Mouse (Mus musculus): Measurements from ENCODE around the gene Snx7.

The Snx7 gene

GRCm38 (mm10) chr3:117868637-117869323 lies at the start of gene Snx7:
TSS of gene Snx7 (minus strand) at chr3:117868936.
- peak; percentile 92 for DNase-seq

- no peak for DNase-seq
These were observed 46.7 kb upstream of the Snx7 start for GRCm38 (mm10) chr3:117915420-117915819.

DNA sequence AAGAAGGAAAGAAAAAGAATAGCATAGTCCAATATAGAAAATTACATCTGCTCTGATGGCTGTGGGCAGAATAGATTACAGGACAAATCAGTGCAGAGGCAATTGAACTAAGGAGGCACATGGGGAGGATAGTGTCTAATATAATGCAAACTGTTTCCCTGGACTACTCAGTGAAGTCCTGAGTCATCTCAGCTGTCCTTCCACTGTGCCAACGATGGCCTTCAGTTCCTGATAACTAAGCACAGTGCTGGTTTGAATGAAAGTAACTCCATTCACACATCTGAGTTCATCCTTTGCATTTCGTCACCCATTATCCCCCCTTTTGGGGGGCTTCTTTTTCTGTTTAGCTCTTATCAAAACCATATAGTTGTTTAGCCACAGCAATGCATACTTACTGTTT lies 25.0 kb upstream of the Snx7 start:
- no peak for DNase-seq

GRCm38 (mm10) chr3:117875450-117875849 lies 6.7 kb upstream of the Snx7 start:
- no peak for DNase-seq

DNA sequence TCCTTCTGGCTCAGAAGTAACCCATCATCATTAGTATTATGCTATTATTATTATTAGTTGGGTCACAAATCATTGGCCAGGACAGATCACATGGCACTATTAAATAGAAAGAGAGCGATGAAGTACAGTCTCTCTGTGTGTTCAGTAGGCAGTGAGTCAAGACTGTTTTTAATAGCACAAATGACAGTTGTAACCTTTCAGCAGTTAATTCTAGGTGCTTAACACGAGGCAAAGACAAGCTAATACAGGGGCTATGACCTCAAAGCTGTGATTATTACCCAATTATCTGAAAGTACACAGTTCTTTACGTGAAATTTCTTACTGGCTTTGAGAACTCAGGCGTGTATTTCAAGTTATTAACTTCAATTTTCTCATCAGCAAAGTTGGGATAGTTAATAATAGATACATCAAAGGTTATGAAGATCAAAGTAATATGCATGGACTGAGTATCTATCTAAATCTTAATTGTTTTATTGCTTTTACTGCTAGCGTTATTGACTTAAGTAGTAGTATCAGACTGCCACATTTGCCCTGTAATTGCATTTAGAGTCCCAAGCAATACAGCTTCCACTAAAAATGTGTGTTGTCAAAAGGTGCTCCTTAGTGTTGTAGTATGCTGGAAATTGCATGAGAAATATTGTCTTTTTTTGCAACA lies 4.6 kb upstream of the Snx7 start:
- DNase-seq = no peak

- DNase-seq = no peak
These were observed 584 bp upstream of the Snx7 start for GRCm38 (mm10) chr3:117869324-117869715.

DNA sequence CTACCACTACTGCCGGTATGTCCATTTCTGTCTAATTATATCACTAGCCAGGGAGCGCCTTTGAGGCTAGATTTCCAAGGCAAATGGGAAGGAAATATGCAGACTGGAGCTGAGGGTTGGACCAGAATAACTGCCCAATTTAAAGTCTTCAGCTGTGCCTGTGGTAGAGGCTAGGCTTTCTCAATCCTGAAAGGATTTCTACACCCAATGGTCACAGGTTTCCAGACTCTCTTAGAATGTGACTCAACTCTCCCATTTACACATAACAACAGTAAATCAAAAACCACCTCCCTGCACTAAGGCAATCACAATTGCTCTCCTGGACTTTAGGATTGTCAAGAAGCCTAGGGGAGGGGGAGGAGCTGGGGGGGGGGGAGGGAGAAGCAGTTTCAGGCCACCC lies 645 bp downstream of the Snx7 start:
- DNase-seq = peak; percentile 15

DNA sequence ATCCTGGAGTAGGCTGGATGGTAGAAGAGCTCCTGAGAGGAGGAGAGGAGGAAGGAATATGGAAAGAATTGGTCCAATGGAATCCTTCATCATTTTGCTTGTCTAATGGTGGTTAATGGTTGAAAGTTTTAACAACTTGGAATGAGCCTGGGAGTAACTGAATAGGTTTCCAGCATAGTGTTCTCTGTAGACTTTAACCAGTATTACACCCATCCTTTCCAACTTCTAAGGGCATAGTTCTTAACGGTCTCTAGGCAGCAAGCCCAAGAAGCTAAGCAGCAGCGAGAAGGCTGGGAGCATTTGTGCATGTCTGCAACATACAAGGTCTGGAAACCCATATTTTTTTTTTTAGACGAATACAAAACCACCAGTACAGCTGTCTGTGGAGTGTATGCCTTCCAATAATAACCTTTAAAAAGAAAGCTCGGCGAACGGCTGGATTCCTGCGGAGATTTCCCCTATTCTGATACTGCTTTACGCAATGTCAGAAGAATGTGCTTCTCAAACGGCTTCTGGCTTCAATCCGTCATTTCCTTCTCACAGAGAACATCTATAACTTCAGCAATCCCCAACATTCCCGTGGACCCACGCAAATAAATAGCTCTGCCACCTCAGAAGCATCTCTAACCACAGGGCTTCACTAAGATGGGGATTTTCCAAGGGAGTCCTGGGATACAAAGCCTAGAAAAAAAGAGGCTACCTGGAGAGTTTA lies 1.9 kb downstream of the Snx7 start:
- DNase-seq = peak; percentile 54

GRCm38 (mm10) chr3:117865621-117866020 lies 3.1 kb downstream of the Snx7 start:
- peak; percentile 15 for DNase-seq

GRCm38 (mm10) chr3:117862951-117863350 lies 5.8 kb downstream of the Snx7 start:
- no peak for DNase-seq

DNA sequence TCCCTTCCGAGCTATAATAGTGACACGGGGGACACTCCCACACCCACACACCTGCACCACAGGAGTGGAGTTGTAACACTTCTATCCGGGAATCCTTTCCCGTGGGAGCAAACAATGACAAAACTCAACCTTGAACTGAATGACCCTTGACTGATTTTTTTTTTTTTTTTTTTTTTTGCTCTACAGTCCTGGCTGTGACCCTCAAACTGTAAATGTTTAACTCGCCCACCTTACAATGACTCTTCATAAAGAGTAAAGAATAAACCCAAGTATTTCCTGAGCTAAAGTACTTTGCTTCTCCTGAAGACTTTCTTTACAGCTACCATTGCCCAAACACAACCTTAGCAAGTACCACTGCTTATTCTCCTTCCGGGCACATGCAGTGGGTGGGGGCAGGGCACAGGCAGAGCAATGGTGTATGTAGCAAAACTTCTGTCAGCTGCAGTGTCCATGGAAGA lies 6.7 kb downstream of the Snx7 start:
- DNase-seq = peak; percentile 33

GRCm38 (mm10) chr3:117858996-117859395 lies 9.7 kb downstream of the Snx7 start:
- DNase-seq = no peak

DNA sequence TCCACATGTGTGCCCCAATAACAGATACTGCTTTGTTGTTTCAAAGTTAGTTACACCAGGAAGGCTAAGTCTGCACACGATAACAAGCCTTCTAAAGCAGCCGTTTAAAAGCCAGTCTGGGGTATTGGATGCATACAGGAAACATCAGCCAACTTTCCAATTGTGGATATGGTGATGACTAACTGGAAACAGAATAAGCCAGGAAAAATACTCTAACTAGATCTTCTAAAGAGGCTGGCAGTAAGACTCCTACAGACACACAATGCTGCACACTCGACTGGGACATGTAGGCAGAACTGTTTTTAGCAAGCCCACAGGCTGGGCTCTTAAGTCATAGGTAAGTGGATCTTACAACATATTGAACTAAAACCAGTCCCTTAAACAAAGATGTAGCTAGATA lies 15.0 kb downstream of the Snx7 start:
- DNase-seq = no peak

- DNase-seq = no peak
These were observed 16.7 kb downstream of the Snx7 start for GRCm38 (mm10) chr3:117852054-117852361.

DNA sequence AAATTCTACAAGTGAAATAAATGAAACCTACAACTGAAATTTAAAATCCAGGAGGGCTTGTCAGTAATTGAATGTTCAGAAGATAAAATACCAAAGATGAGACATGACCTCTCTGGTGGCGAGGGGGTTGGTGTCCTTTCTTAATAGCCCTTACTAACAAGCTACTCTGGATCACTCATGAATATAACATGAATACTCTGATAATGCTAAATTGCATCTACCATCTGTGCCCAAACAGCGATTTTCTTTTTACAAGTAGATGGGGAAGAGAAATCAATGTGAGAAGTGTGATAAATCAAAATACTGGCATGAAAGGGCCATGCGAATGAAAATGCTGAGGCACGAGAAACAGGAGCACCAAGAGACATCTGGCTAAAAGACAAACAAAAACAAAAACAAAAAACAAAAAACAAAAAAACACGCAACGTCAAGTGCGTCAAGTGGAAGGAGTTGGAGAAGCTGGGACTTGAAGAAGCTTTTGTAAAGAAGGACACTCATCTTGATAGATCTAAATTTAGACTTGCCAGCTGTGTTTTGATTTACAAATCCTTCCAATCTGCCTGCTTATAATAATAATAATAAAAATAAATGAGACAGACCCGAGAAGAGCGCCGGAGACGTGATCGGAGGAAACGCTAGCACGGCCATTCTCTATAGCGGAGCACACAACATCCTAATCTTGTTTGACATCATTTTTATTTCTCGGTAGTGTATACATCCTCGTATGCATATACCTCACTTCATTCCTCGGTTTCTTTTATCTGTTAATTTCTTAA lies 17.3 kb downstream of the Snx7 start:
- no peak for DNase-seq

DNA sequence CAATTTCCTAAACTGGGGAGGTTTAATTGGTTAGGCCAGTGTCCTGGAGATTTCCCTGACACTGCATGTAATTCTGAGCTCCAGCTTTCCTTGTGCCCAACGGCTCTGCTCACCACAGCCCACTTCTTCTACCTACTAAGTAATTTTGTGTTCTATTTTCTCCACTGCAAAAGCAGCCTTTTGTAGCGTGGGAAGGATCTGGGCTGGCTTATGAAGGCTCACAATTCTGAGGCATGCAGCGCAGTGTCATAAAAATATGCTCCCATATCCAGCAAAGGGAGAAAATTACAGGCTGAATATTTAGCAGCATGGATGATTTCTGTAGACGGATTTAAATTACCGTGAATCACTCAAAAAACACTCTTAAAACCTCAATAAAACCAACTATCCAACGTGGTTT lies 19.9 kb downstream of the Snx7 start:
- DNase-seq = no peak

GRCm38 (mm10) chr3:117842658-117843057 lies 26.1 kb downstream of the Snx7 start:
- no peak for DNase-seq

DNA sequence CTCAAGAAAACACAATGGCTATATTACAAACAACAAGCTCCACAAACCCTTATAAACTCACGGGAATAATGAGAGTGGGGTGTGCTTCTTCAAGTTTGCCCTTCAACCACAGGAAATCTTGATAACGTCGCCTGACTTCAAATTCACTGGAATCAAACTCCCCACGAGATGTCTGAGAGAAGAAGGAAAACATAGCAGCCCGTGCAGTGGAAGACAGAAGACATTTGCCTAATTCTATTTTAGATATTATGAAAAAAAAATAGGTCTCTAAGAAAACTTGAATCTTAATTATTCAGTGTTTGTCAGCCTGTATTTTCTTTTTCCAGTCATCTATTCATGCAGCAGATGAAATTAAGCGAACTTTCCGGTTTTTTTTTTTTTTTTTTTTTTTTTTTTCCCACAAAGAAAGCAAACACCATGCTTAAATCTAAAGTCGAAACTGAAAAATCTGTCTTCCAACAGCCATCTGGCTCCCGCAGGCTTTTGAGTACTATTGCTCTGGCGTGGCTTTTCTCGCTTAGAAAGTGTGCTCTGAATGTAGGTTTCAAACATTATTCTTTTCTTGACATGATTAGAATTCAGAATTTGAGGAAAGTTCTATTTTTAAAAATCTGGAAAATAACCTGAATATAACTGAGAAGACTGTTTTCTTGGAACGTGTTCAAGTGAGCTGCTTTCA lies 28.7 kb downstream of the Snx7 start:
- DNase-seq = no peak

- DNase-seq = no peak
These were observed 30.7 kb downstream of the Snx7 start for GRCm38 (mm10) chr3:117838020-117838419.

- DNase-seq = no peak
These were observed 42.1 kb downstream of the Snx7 start for GRCm38 (mm10) chr3:117826486-117827200.

- DNase-seq = no peak
These were observed 45.5 kb downstream of the Snx7 start for GRCm38 (mm10) chr3:117823218-117823617.

- DNase-seq = no peak
These were observed 51.1 kb downstream of the Snx7 start for GRCm38 (mm10) chr3:117817635-117818034.
